Mouse (Mus musculus): ENCODE data around the gene Lrp1. TPM values are rescaled to one million over a fixed set of nuclear protein-coding genes. Genes with fewer than 3 reads are reported as not detected.

Lrp1 gene
- polyA plus RNA-seq, 1 experiment from 2014 or later: 71.2 TPM

GRCm38 (mm10) chr10:127603437-127604371 is 17.2 kb downstream of the Lrp1 start:
- WGBS: 80% methylated on average over 13 of the region's 13 CpGs
- ATAC-seq (replicated peaks; ENCODE audit: low FRiP score): no peak
- Histone ChIP-seq H3K4me3 (ENCODE audit: low read depth, low read length) (no peak overlapping the region), H3K36me3 (ENCODE audit: control insufficient read depth, insufficient read depth, low read length) (no peaks in the 10 kb centered on the region; the same call in none of the 2 replicates), H3K4me1 (replicated peaks; ENCODE audit: control insufficient read depth, insufficient read depth, low read length) (no peaks in the 10 kb centered on the region), H3K9me3 (ENCODE audit: control insufficient read depth, low read length) (no peaks in the 10 kb centered on the region), H3K27ac (ENCODE audit: low read depth, low read length) (no peak overlapping the region), H3K27me3 (ENCODE audit: control insufficient read depth, insufficient read depth, low read length) (no peaks in the 10 kb centered on the region), H3K4me2 (ENCODE audit: low read depth, low read length, severe bottlenecking) (no peak overlapping the region), H3K9ac (ENCODE audit: low read length) (no peak overlapping the region)
- DNase-seq (ENCODE audit: low spot score): no peak

- WGBS: 92% methylated on average over 6 of the region's 6 CpGs
- no peaks in the 10 kb centered on the region for H3K27me3 ChIP-seq (ENCODE audit: control insufficient read depth, insufficient read depth, low read length)
- H3K4me1 ChIP-seq (replicated peaks; ENCODE audit: control insufficient read depth, insufficient read depth, low read length): no peaks in the 10 kb centered on the region
- H3K9me3 ChIP-seq (ENCODE audit: control insufficient read depth, low read length): no peaks in the 10 kb centered on the region
- H3K4me2 ChIP-seq (ENCODE audit: low read depth, low read length, severe bottlenecking): no peak overlapping the region
- no peak overlapping the region for H3K27ac ChIP-seq (ENCODE audit: low read depth, low read length)
- H3K36me3 ChIP-seq (ENCODE audit: control insufficient read depth, insufficient read depth, low read length): no peaks in the 10 kb centered on the region; the same call in none of the 2 replicates
- H3K9ac ChIP-seq (ENCODE audit: low read length): no peak overlapping the region
- DNase-seq (ENCODE audit: low spot score): no peak
- no peak for ATAC-seq (replicated peaks; ENCODE audit: low FRiP score)
- no peak overlapping the region for H3K4me3 ChIP-seq (ENCODE audit: low read depth, low read length)
These were observed 18.8 kb downstream of the Lrp1 start for GRCm38 (mm10) chr10:127602194-127602593.

GRCm38 (mm10) chr10:127599779-127600541 is 21.0 kb downstream of the Lrp1 start:
- Histone ChIP-seq H3K4me3 (ENCODE audit: low read depth, low read length) (no peak overlapping the region), H3K27ac (ENCODE audit: low read depth, low read length) (no peak overlapping the region; the same call in 1 of the 2 replicates), H3K27me3 (ENCODE audit: control insufficient read depth, insufficient read depth, low read length) (no peaks in the 10 kb centered on the region), H3K9ac (ENCODE audit: low read length) (no peak overlapping the region), H3K9me3 (ENCODE audit: control insufficient read depth, low read length) (no peaks in the 10 kb centered on the region), H3K4me1 (replicated peaks; ENCODE audit: control insufficient read depth, insufficient read depth, low read length) (no peaks in the 10 kb centered on the region; the same call in 1 of the 2 replicates), H3K36me3 (ENCODE audit: control insufficient read depth, insufficient read depth, low read length) (no peaks in the 10 kb centered on the region; the same call in 1 of the 2 replicates), H3K4me2 (ENCODE audit: low read depth, low read length, severe bottlenecking) (no peak overlapping the region)
- no peak for ATAC-seq (replicated peaks; ENCODE audit: low FRiP score)
- WGBS: 74% methylated on average over 17 of the region's 17 CpGs
- DNase-seq (ENCODE audit: low spot score): no peak

- no peaks in the 10 kb centered on the region; the same call in 1 of the 2 replicates for H3K36me3 ChIP-seq (ENCODE audit: control insufficient read depth, insufficient read depth, low read length)
- no peak overlapping the region; the same call in 1 of the 2 replicates for H3K27ac ChIP-seq (ENCODE audit: low read depth, low read length)
- WGBS: 86% methylated on average over 11 of the region's 11 CpGs
- DNase-seq (ENCODE audit: low spot score): no peak
- no peak overlapping the region for H3K9ac ChIP-seq (ENCODE audit: low read length)
- H3K9me3 ChIP-seq (ENCODE audit: control insufficient read depth, low read length): no peaks in the 10 kb centered on the region
- no peak for ATAC-seq (replicated peaks; ENCODE audit: low FRiP score)
- H3K4me3 ChIP-seq (ENCODE audit: low read depth, low read length): no peak overlapping the region
- no peaks in the 10 kb centered on the region; the same call in 1 of the 2 replicates for H3K4me1 ChIP-seq (replicated peaks; ENCODE audit: control insufficient read depth, insufficient read depth, low read length)
- no peak overlapping the region for H3K4me2 ChIP-seq (ENCODE audit: low read depth, low read length, severe bottlenecking)
- no peaks in the 10 kb centered on the region for H3K27me3 ChIP-seq (ENCODE audit: control insufficient read depth, insufficient read depth, low read length)
These were observed 21.7 kb downstream of the Lrp1 start for GRCm38 (mm10) chr10:127599252-127599651.

DNA sequence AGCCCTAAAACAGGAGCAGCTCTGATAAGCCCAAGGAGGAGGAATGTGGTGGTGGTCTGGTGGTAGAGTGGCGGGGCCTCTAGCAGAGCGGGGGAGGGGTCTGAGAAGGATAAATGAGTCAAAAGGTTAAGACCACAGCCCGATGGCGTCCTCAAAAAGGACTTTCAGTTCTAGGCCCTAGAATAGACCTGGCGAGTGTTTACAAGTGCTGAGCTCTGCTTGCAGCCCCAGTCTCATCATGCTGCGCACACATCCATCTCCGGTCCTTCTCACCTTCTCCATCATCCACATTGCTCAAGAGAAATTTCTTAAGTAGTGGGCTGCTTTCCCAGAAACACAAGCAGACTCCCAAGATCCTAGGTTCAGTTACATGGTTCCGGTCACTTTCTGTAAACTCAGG is 22.3 kb downstream of the Lrp1 start:
- H3K4me1 ChIP-seq (replicated peaks; ENCODE audit: control insufficient read depth, insufficient read depth, low read length): no peaks in the 10 kb centered on the region; the same call in 1 of the 2 replicates
- no peak overlapping the region for H3K9ac ChIP-seq (ENCODE audit: low read length)
- no peaks in the 10 kb centered on the region; the same call in 1 of the 2 replicates for H3K36me3 ChIP-seq (ENCODE audit: control insufficient read depth, insufficient read depth, low read length)
- H3K9me3 ChIP-seq (ENCODE audit: control insufficient read depth, low read length): no peaks in the 10 kb centered on the region
- no peak for ATAC-seq (replicated peaks; ENCODE audit: low FRiP score)
- H3K4me2 ChIP-seq (ENCODE audit: low read depth, low read length, severe bottlenecking): no peak overlapping the region
- H3K27ac ChIP-seq (ENCODE audit: low read depth, low read length): no peak overlapping the region
- no peak for DNase-seq (ENCODE audit: low spot score)
- H3K27me3 ChIP-seq (ENCODE audit: control insufficient read depth, insufficient read depth, low read length): no peaks in the 10 kb centered on the region
- no peak overlapping the region for H3K4me3 ChIP-seq (ENCODE audit: low read depth, low read length)
- WGBS: 58% methylated on average over 8 of the region's 8 CpGs

GRCm38 (mm10) chr10:127597311-127597901 is 23.5 kb downstream of the Lrp1 start:
- 77% methylated on average over 5 of the region's 5 CpGs for WGBS
- Histone ChIP-seq H3K27ac (ENCODE audit: low read depth, low read length) (no peak overlapping the region), H3K9me3 (ENCODE audit: control insufficient read depth, low read length) (no peaks in the 10 kb centered on the region), H3K9ac (ENCODE audit: low read length) (no peak overlapping the region), H3K4me2 (ENCODE audit: low read depth, low read length, severe bottlenecking) (no peak overlapping the region), H3K4me1 (replicated peaks; ENCODE audit: control insufficient read depth, insufficient read depth, low read length) (no peaks in the 10 kb centered on the region; the same call in 1 of the 2 replicates), H3K4me3 (ENCODE audit: low read depth, low read length) (no peak overlapping the region), H3K27me3 (ENCODE audit: control insufficient read depth, insufficient read depth, low read length) (no peaks in the 10 kb centered on the region), H3K36me3 (ENCODE audit: control insufficient read depth, insufficient read depth, low read length) (peaks cover 4% of the 10 kb centered on the region; the same call in 1 of the 2 replicates)
- ATAC-seq (replicated peaks; ENCODE audit: low FRiP score): no peak
- DNase-seq (ENCODE audit: low spot score): no peak

- Histone ChIP-seq H3K4me3 (ENCODE audit: low read depth, low read length) (no peak overlapping the region), H3K36me3 (ENCODE audit: control insufficient read depth, insufficient read depth, low read length) (peaks cover 4% of the 10 kb centered on the region; the same call in 1 of the 2 replicates), H3K27ac (ENCODE audit: low read depth, low read length) (no peak overlapping the region), H3K9ac (ENCODE audit: low read length) (no peak overlapping the region), H3K4me1 (replicated peaks; ENCODE audit: control insufficient read depth, insufficient read depth, low read length) (no peaks in the 10 kb centered on the region; the same call in 1 of the 2 replicates), H3K9me3 (ENCODE audit: control insufficient read depth, low read length) (no peaks in the 10 kb centered on the region), H3K4me2 (ENCODE audit: low read depth, low read length, severe bottlenecking) (no peak overlapping the region), H3K27me3 (ENCODE audit: control insufficient read depth, insufficient read depth, low read length) (no peaks in the 10 kb centered on the region)
- WGBS: 67% methylated on average over 7 of the region's 7 CpGs
- ATAC-seq (replicated peaks; ENCODE audit: low FRiP score) (no peak), DNase-seq (ENCODE audit: low spot score) (no peak)
These were observed 24.5 kb downstream of the Lrp1 start for GRCm38 (mm10) chr10:127596321-127596941.
